Mouse (Mus musculus) ES-E14 (cell line): ENCODE results near the gene Zfp383. TPM values are rescaled to one million over a fixed set of nuclear protein-coding genes. Genes with fewer than 3 reads are reported as not detected.

Experiments
- DNase-seq: peaks from one replicate; pipeline ENCODE4 v3.0.0-alpha.2; 2013; ENCODE audit warnings: low read depth, low spot score
- H3K27ac ChIP-seq: 2 replicates; pipeline ENCODE4 v1.5.1; 2012; ENCODE audit warnings: low read depth, mild to moderate bottlenecking, low read length, moderate library complexity, mixed read lengths; ENCODE audit not compliant: poor library complexity, insufficient read depth, severe bottlenecking
- H3K36me3 ChIP-seq: 2 replicates; pipeline ENCODE4 v1.6.1; 2012; ENCODE audit warnings: mild to moderate bottlenecking, low read length, moderate library complexity, mixed read lengths; ENCODE audit not compliant: control insufficient read depth, poor library complexity, insufficient read depth, severe bottlenecking
- H3K4me1 ChIP-seq, 2 experiments: fragments of 150-350 bp in 1 of 2; sonication (generic) in 1 of 2; 2 replicates each; pipeline ENCODE4 v1.6.1; 2012; ENCODE audit warnings: low read length in 2 of 2, mild to moderate bottlenecking in 1 of 2, mixed read lengths in 1 of 2; ENCODE audit not compliant: control insufficient read depth in 2 of 2, insufficient read depth in 2 of 2, poor library complexity in 1 of 2
- H3K4me3 ChIP-seq, 2 experiments: fragments of 150-350 bp in 1 of 2; sonication (generic) in 1 of 2; 2 replicates each; pipeline ENCODE4 v1.5.1; 2012; ENCODE audit warnings: low read length in 2 of 2, low read depth in 1 of 2, mild to moderate bottlenecking in 1 of 2, mixed read lengths in 1 of 2; ENCODE audit not compliant: insufficient read depth in 1 of 2, poor library complexity in 1 of 2, severe bottlenecking in 1 of 2
- H3K9ac ChIP-seq: 2 replicates; pipeline ENCODE4 v1.6.1; 2012; ENCODE audit warnings: low read depth, mild to moderate bottlenecking, low read length, mixed read lengths; ENCODE audit not compliant: poor library complexity, insufficient read depth, severe bottlenecking
- H3K9me3 ChIP-seq: fragments of 150-350 bp; sonication (generic); 2 replicates; pipeline ENCODE4 v1.6.1; 2012; ENCODE audit warnings: low read depth, mild to moderate bottlenecking, low read length; ENCODE audit not compliant: control insufficient read depth, insufficient read depth
- CHD2 ChIP-seq: IDR thresholded peaks from 2 replicates; pipeline ENCODE4 v1.6.1; 2014; ENCODE audit warnings: mild to moderate bottlenecking, low read depth, low read length, inconsistent platforms
- HCFC1 ChIP-seq: IDR thresholded peaks from 2 replicates; pipeline ENCODE4 v1.6.1; 2012; ENCODE audit warnings: low read length, inconsistent platforms, borderline replicate concordance; ENCODE audit not compliant: insufficient read depth
- MAFK ChIP-seq: IDR thresholded peaks from 2 replicates; pipeline ENCODE4 v1.6.1; 2014; ENCODE audit warnings: mild to moderate bottlenecking, low read depth, low read length, inconsistent platforms; ENCODE audit not compliant: insufficient read depth
- ZC3H11A ChIP-seq: IDR thresholded peaks from 2 replicates; pipeline ENCODE4 v1.6.1; 2012; ENCODE audit warnings: low read depth, mild to moderate bottlenecking, inconsistent platforms, low read length, borderline replicate concordance
- ZNF384 ChIP-seq: IDR thresholded peaks from 2 replicates; pipeline ENCODE4 v1.6.1; 2012; ENCODE audit warnings: low read depth, low read length, inconsistent platforms
- in situ Hi-C, 2 experiments: fragments of 600-800 bp; cut with MboI; formaldehyde crosslinking; loops; one replicate each; pipeline ENCODE4 v1.15.1; 2025; ENCODE audit warnings: low sequenced_read_pairs in 2 of 2, inconsistent platforms in 1 of 2; ENCODE audit not compliant: unreplicated experiment in 2 of 2
- total RNA-seq: library from RNA; depleted of rRNA; stranded (reverse); fragments of 300-350 nt; gene quantifications from 2 replicates; pipeline ENCODE4 v1.2.3, GENCODE M21; 2012

The Zfp383 gene
- total RNA-seq, 1 experiment, result 5.4 TPM

GRCm38 (mm10) chr7:29942740-29943139 is 34.7 kb downstream of the Zfp383 start:
- no peak for TF ChIP-seq ZC3H11A
- TF ChIP-seq ZNF384, result no peak
- no peak for TF ChIP-seq MAFK
- 0 out of 2 replicates have a peak, but pooled peaks have one; percentile 51 for TF ChIP-seq HCFC1
- TF ChIP-seq CHD2, result no peak
- H3K4me1 ChIP-seq, result peaks cover 3 to 18% of the 10 kb centered on the region in 2 experiments; a peak in 3 of 4 replicates
- no peak overlapping the region; the same call in 1 of the 2 replicates for H3K27ac ChIP-seq
- no peak overlapping the region; the same call in 1 of the 2 replicates for H3K9ac ChIP-seq
- in situ Hi-C loops, result no loop called here
- H3K4me3 ChIP-seq, result peak overlapping the region; percentile 48 to 56
- H3K9me3 ChIP-seq, result no peaks in the 10 kb centered on the region
- H3K36me3 ChIP-seq, result peaks cover 4% of the 10 kb centered on the region; the same call in 1 of the 2 replicates
- DNase-seq, result peak; percentile 52

- peaks cover 3 to 18% of the 10 kb centered on the region in 2 experiments; a peak in 3 of 4 replicates for H3K4me1 ChIP-seq
- in situ Hi-C loops, result no loop called here
- no peaks in the 10 kb centered on the region for H3K9me3 ChIP-seq
- no peak overlapping the region; the same call in 1 of the 2 replicates for H3K9ac ChIP-seq
- H3K27ac ChIP-seq, result peak overlapping the region; percentile 8; the same call in 1 of the 2 replicates
- peak; percentile 46 for DNase-seq
- peak; percentile 91 for TF ChIP-seq CHD2
- TF ChIP-seq ZNF384, result no peak
- H3K36me3 ChIP-seq, result peaks cover 4% of the 10 kb centered on the region
- peak overlapping the region; percentile 48 to 58 for H3K4me3 ChIP-seq
Observed at GRCm38 (mm10) chr7:29943720-29944119, 35.7 kb downstream of the Zfp383 start.

- Histone ChIP-seq H3K36me3 (peaks cover 4% of the 10 kb centered on the region), H3K4me1 (peaks cover 3 to 18% of the 10 kb centered on the region in 2 experiments; a peak in 3 of 4 replicates), H3K4me3 (peak overlapping the region; percentile 41 to 58; a peak in 3 of 4 replicates)
Observed at GRCm38 (mm10) chr7:29944201-29944600, 36.2 kb downstream of the Zfp383 start.

GRCm38 (mm10) chr7:29953086-29953485 is 45.1 kb downstream of the Zfp383 start:
- no peak for DNase-seq
- Histone ChIP-seq H3K36me3 (no peaks in the 10 kb centered on the region; the same call in 1 of the 2 replicates), H3K4me3 (peak overlapping the region; percentile 74 to 81), H3K9ac (peak overlapping the region; percentile 82; the same call in 1 of the 2 replicates), H3K27ac (no peak overlapping the region), H3K4me1 (peaks cover 0 to 2% of the 10 kb centered on the region in 2 experiments; a peak in 1 of 4 replicates), H3K9me3 (no peaks in the 10 kb centered on the region)
- in situ Hi-C loops, result no loop called here
- TF ChIP-seq HCFC1 (no peak), ZC3H11A (no peak), MAFK (no peak)

More at GRCm38 (mm10) chr7:29944201-29944600, 36.2 kb downstream of the Zfp383 start:
- H3K9me3 ChIP-seq, result no peaks in the 10 kb centered on the region
- peak; percentile 62 for DNase-seq
- TF ChIP-seq MAFK (no peak), HCFC1 (peak; percentile 61; the same call in 1 of the 2 replicates), ZC3H11A (no peak)
- H3K9ac ChIP-seq, result peak overlapping the region; percentile 61; the same call in 1 of the 2 replicates
- in situ Hi-C loops, result no loop called here
- peak overlapping the region; percentile 8; the same call in 1 of the 2 replicates for H3K27ac ChIP-seq
